Mouse (Mus musculus) adrenal gland, postnatal 4 days (tissue): ENCODE results near the gene Tln2. TPM values are rescaled to one million over a fixed set of nuclear protein-coding genes. Genes with fewer than 3 reads are reported as not detected.

ENCODE experiments used
- DNase-seq, 2 experiments: peaks; one replicate each; pipeline ENCODE4 v3.0.0; 2021 to 2022; ENCODE audit warnings: low spot score in 2 of 2, mixed read lengths in 2 of 2
- total RNA-seq, 2 experiments: library from RNA; stranded (reverse); gene quantifications; 2 replicates each; pipeline ENCODE4 v1.2.3; 2021

Gene Tln2
- total RNA-seq, 2 experiments from 2014 or later, result 42.4 to 46.0 TPM

GRCm38 (mm10) chr9:67368078-67368477, 191.4 kb downstream of the Tln2 start:
- DNase-seq, result no peak

GRCm38 (mm10) chr9:67362511-67362910, 197.0 kb downstream of the Tln2 start:
- no peak for DNase-seq

- DNase-seq, result no peak
Measured at GRCm38 (mm10) chr9:67362053-67362452, 197.4 kb downstream of the Tln2 start.

GRCm38 (mm10) chr9:67361511-67361910, 198.0 kb downstream of the Tln2 start:
- DNase-seq, result no peak

- no peak for DNase-seq
Measured at GRCm38 (mm10) chr9:67354356-67354755, 205.1 kb downstream of the Tln2 start.

GRCm38 (mm10) chr9:67353365-67353764, 206.1 kb downstream of the Tln2 start:
- no peak for DNase-seq

GRCm38 (mm10) chr9:67348983-67349382, 210.5 kb downstream of the Tln2 start:
- DNase-seq, result no peak

GRCm38 (mm10) chr9:67347184-67347583, 212.3 kb downstream of the Tln2 start:
- DNase-seq, result no peak

GRCm38 (mm10) chr9:67331281-67331680, 228.2 kb downstream of the Tln2 start:
- no peak for DNase-seq

- DNase-seq, result no peak
Measured at GRCm38 (mm10) chr9:67328451-67328850, 231.1 kb downstream of the Tln2 start.

- no peak for DNase-seq
Measured at GRCm38 (mm10) chr9:67321886-67322285, 237.6 kb downstream of the Tln2 start.

GRCm38 (mm10) chr9:67315356-67315755, 244.1 kb downstream of the Tln2 start:
- DNase-seq, result peak; percentile 12 to 28

GRCm38 (mm10) chr9:67304992-67305391, 254.5 kb downstream of the Tln2 start:
- no peak for DNase-seq

GRCm38 (mm10) chr9:67303986-67304385, 255.5 kb downstream of the Tln2 start:
- no peak for DNase-seq

GRCm38 (mm10) chr9:67303038-67303437, 256.5 kb downstream of the Tln2 start:
- DNase-seq, result no peak

GRCm38 (mm10) chr9:67302386-67302989, 257.0 kb downstream of the Tln2 start:
- no peak for DNase-seq

- DNase-seq, result no peak
Measured at GRCm38 (mm10) chr9:67301571-67301970, 257.9 kb downstream of the Tln2 start.

GRCm38 (mm10) chr9:67300769-67301168, 258.7 kb downstream of the Tln2 start:
- no peak for DNase-seq

- no peak for DNase-seq
Measured at GRCm38 (mm10) chr9:67300346-67300745, 259.2 kb downstream of the Tln2 start.

GRCm38 (mm10) chr9:67299164-67299563, 260.3 kb downstream of the Tln2 start:
- DNase-seq, result no peak

GRCm38 (mm10) chr9:67297236-67297889, 262.1 kb downstream of the Tln2 start:
- DNase-seq, result no peak

GRCm38 (mm10) chr9:67287457-67287856, 272.0 kb downstream of the Tln2 start:
- no peak for DNase-seq

- no peak for DNase-seq
Measured at GRCm38 (mm10) chr9:67286801-67287200, 272.7 kb downstream of the Tln2 start.
